ENCODE assay signal across 17 mouse cellular contexts in genomic region chr4:8934541-8934940, GRCm38 (mm10).
"Had no signal": no experiment of that assay in that cellular context is flagged by ENCODE, and none has a peak within 500 bp of the region (broad histone marks: within the 10 kb centered on the region; RNA-seq: fewer than 3 reads in every experiment).

No protein-coding gene starts in this region.

- H3K4me3 ChIP-seq: neural tube, embryonic 12.5 days; neural tube, embryonic 13.5 days; neural tube, embryonic 15.5 days; stomach, embryonic 15.5 days had no signal

- H3K9ac ChIP-seq: neural tube, embryonic 12.5 days; neural tube, embryonic 13.5 days; neural tube, embryonic 15.5 days; stomach, embryonic 15.5 days had no signal

- H3K9me3 ChIP-seq: neural tube, embryonic 12.5 days; neural tube, embryonic 13.5 days; neural tube, embryonic 15.5 days; stomach, embryonic 15.5 days had no signal

- H3K27ac ChIP-seq: neural tube, embryonic 12.5 days; neural tube, embryonic 13.5 days; neural tube, embryonic 15.5 days; stomach, postnatal 0 days had no signal

- H3K36me3 ChIP-seq: neural tube, embryonic 12.5 days; neural tube, embryonic 13.5 days; neural tube, embryonic 15.5 days; stomach, embryonic 15.5 days had no signal

- DNase-seq: retina, postnatal 1 day; right cerebral cortex, adult 18-20 months; right cerebral cortex, postnatal 14 days; right cerebral cortex, postnatal 25 days; right cerebral cortex, postnatal 4 days; spleen, adult 18-20 months; thymus, adult 18-20 months; thymus, adult 2 months; thymus, postnatal 14 days; thymus, postnatal 25 days; thymus, postnatal 36 days; thymus, postnatal 4 days had no signal
